Mouse (Mus musculus): ENCODE results near the gene Fnbp1. TPM values are rescaled to one million over a fixed set of nuclear protein-coding genes. Genes with fewer than 3 reads are reported as not detected.

The Fnbp1 gene
- polyA plus RNA-seq, 1 experiment, result 23.9 TPM

GRCm38 (mm10) chr2:31040487-31040886 is 101.3 kb downstream of the Fnbp1 start:
- Histone ChIP-seq H3K27ac (ENCODE audit: insufficient read depth, low read depth, low read length) (no peak overlapping the region), H3K4me3 (ENCODE audit: insufficient read depth, low read depth, low read length) (no peak overlapping the region), H3K36me3 (ENCODE audit: control insufficient read depth, insufficient read depth, low read length) (no peaks in the 10 kb centered on the region; the same call in 1 of the 2 replicates), H3K27me3 (replicated peaks; ENCODE audit: control insufficient read depth, insufficient read depth, low read length) (no peaks in the 10 kb centered on the region), H3K4me1 (ENCODE audit: control insufficient read depth, insufficient read depth, low read length) (peaks cover 6% of the 10 kb centered on the region; the same call in 1 of the 2 replicates)
- TF ChIP-seq POLR2A (IDR thresholded peaks at IDR 0.05; ENCODE audit: low read depth, low read length), result no peak
- no peak for TF ChIP-seq CTCF (conservative IDR thresholded peaks at IDR 0.05; ENCODE audit: insufficient read depth, insufficient read length, low read depth, low read length)
- 77% methylated on average over 3 of the region's 3 CpGs for WGBS
- DNase-seq, result no peak

GRCm38 (mm10) chr2:31040043-31040442 is 101.8 kb downstream of the Fnbp1 start:
- TF ChIP-seq CTCF (conservative IDR thresholded peaks at IDR 0.05; ENCODE audit: insufficient read depth, insufficient read length, low read depth, low read length) (0 out of 2 replicates have a peak, but pooled peaks have one; percentile 19), POLR2A (IDR thresholded peaks at IDR 0.05; ENCODE audit: low read depth, low read length) (no peak)

GRCm38 (mm10) chr2:31036811-31037210 is 105.0 kb downstream of the Fnbp1 start:
- TF ChIP-seq POLR2A (IDR thresholded peaks at IDR 0.05; ENCODE audit: low read depth, low read length) (no peak), CTCF (conservative IDR thresholded peaks at IDR 0.05; ENCODE audit: insufficient read depth, insufficient read length, low read depth, low read length) (no peak)
- H3K27me3 ChIP-seq (replicated peaks; ENCODE audit: control insufficient read depth, insufficient read depth, low read length), result no peaks in the 10 kb centered on the region
- H3K36me3 ChIP-seq (ENCODE audit: control insufficient read depth, insufficient read depth, low read length), result no peaks in the 10 kb centered on the region; the same call in 1 of the 2 replicates
- H3K4me3 ChIP-seq (ENCODE audit: insufficient read depth, low read depth, low read length), result no peak overlapping the region
- no peak overlapping the region for H3K27ac ChIP-seq (ENCODE audit: insufficient read depth, low read depth, low read length)
- 86% methylated on average over 6 of the region's 6 CpGs for WGBS
- peaks cover 4% of the 10 kb centered on the region; the same call in 1 of the 2 replicates for H3K4me1 ChIP-seq (ENCODE audit: control insufficient read depth, insufficient read depth, low read length)
- DNase-seq, result no peak

More at GRCm38 (mm10) chr2:31040043-31040442, 101.8 kb downstream of the Fnbp1 start:
- Histone ChIP-seq H3K27me3 (replicated peaks; ENCODE audit: control insufficient read depth, insufficient read depth, low read length) (no peaks in the 10 kb centered on the region), H3K27ac (ENCODE audit: insufficient read depth, low read depth, low read length) (no peak overlapping the region), H3K36me3 (ENCODE audit: control insufficient read depth, insufficient read depth, low read length) (no peaks in the 10 kb centered on the region; the same call in 1 of the 2 replicates), H3K4me1 (ENCODE audit: control insufficient read depth, insufficient read depth, low read length) (peaks cover 6% of the 10 kb centered on the region; the same call in 1 of the 2 replicates), H3K4me3 (ENCODE audit: insufficient read depth, low read depth, low read length) (no peak overlapping the region)
- no peak for DNase-seq
- 99% methylated on average over 3 of the region's 3 CpGs for WGBS

- H3K4me1 ChIP-seq (ENCODE audit: control insufficient read depth, insufficient read depth, low read length), result peaks cover 4% of the 10 kb centered on the region; the same call in 1 of the 2 replicates
- peak; percentile 55 for DNase-seq
- no peaks in the 10 kb centered on the region for H3K27me3 ChIP-seq (replicated peaks; ENCODE audit: control insufficient read depth, insufficient read depth, low read length)
- H3K4me3 ChIP-seq (ENCODE audit: insufficient read depth, low read depth, low read length), result no peak overlapping the region
- WGBS, result 62% methylated on average over 7 of the region's 7 CpGs
- TF ChIP-seq CTCF (conservative IDR thresholded peaks at IDR 0.05; ENCODE audit: insufficient read depth, insufficient read length, low read depth, low read length) (no peak), POLR2A (IDR thresholded peaks at IDR 0.05; ENCODE audit: low read depth, low read length) (no peak)
- 0 out of 2 replicates have a peak overlapping the region, but pooled peaks have one; percentile 26 for H3K27ac ChIP-seq (ENCODE audit: insufficient read depth, low read depth, low read length)
- no peaks in the 10 kb centered on the region for H3K36me3 ChIP-seq (ENCODE audit: control insufficient read depth, insufficient read depth, low read length)
Measured at GRCm38 (mm10) chr2:31031972-31032371, 109.8 kb downstream of the Fnbp1 start.

GRCm38 (mm10) chr2:31026642-31027041 is 115.2 kb downstream of the Fnbp1 start:
- H3K27me3 ChIP-seq (replicated peaks; ENCODE audit: control insufficient read depth, insufficient read depth, low read length), result no peaks in the 10 kb centered on the region
- H3K4me3 ChIP-seq (ENCODE audit: insufficient read depth, low read depth, low read length), result no peak overlapping the region
- 44% methylated on average over 8 of the region's 8 CpGs for WGBS
- no peak overlapping the region for H3K27ac ChIP-seq (ENCODE audit: insufficient read depth, low read depth, low read length)
- no peak for DNase-seq
- no peaks in the 10 kb centered on the region for H3K36me3 ChIP-seq (ENCODE audit: control insufficient read depth, insufficient read depth, low read length)
- H3K4me1 ChIP-seq (ENCODE audit: control insufficient read depth, insufficient read depth, low read length), result peaks cover 12% of the 10 kb centered on the region; the same call in 1 of the 2 replicates
- TF ChIP-seq POLR2A (IDR thresholded peaks at IDR 0.05; ENCODE audit: low read depth, low read length) (no peak), CTCF (conservative IDR thresholded peaks at IDR 0.05; ENCODE audit: insufficient read depth, insufficient read length, low read depth, low read length) (no peak)

- 34% methylated on average over 3 of the region's 3 CpGs for WGBS
- DNase-seq, result peak; percentile 75
Measured at GRCm38 (mm10) chr2:31025458-31025857, 116.3 kb downstream of the Fnbp1 start.

GRCm38 (mm10) chr2:31024618-31025370 is 117.0 kb downstream of the Fnbp1 start:
- Histone ChIP-seq H3K27me3 (replicated peaks; ENCODE audit: control insufficient read depth, insufficient read depth, low read length) (no peaks in the 10 kb centered on the region), H3K36me3 (ENCODE audit: control insufficient read depth, insufficient read depth, low read length) (no peaks in the 10 kb centered on the region; the same call in 1 of the 2 replicates), H3K4me1 (ENCODE audit: control insufficient read depth, insufficient read depth, low read length) (peaks cover 12% of the 10 kb centered on the region; the same call in 1 of the 2 replicates), H3K4me3 (ENCODE audit: insufficient read depth, low read depth, low read length) (no peak overlapping the region), H3K27ac (ENCODE audit: insufficient read depth, low read depth, low read length) (peak overlapping the region; percentile 15)
- WGBS, result 34% methylated on average over 5 of the region's 5 CpGs
- DNase-seq, result peak; percentile 70
- TF ChIP-seq POLR2A (IDR thresholded peaks at IDR 0.05; ENCODE audit: low read depth, low read length) (no peak), CTCF (conservative IDR thresholded peaks at IDR 0.05; ENCODE audit: insufficient read depth, insufficient read length, low read depth, low read length) (peak; percentile 82)

More at GRCm38 (mm10) chr2:31025458-31025857, 116.3 kb downstream of the Fnbp1 start:
- no peak overlapping the region for H3K4me3 ChIP-seq (ENCODE audit: insufficient read depth, low read depth, low read length)
- no peaks in the 10 kb centered on the region for H3K27me3 ChIP-seq (replicated peaks; ENCODE audit: control insufficient read depth, insufficient read depth, low read length)
- no peaks in the 10 kb centered on the region; the same call in 1 of the 2 replicates for H3K36me3 ChIP-seq (ENCODE audit: control insufficient read depth, insufficient read depth, low read length)
- H3K27ac ChIP-seq (ENCODE audit: insufficient read depth, low read depth, low read length), result peak overlapping the region; percentile 15
- TF ChIP-seq CTCF (conservative IDR thresholded peaks at IDR 0.05; ENCODE audit: insufficient read depth, insufficient read length, low read depth, low read length) (no peak), POLR2A (IDR thresholded peaks at IDR 0.05; ENCODE audit: low read depth, low read length) (no peak)
- peaks cover 12% of the 10 kb centered on the region; the same call in 1 of the 2 replicates for H3K4me1 ChIP-seq (ENCODE audit: control insufficient read depth, insufficient read depth, low read length)
